Mouse (Mus musculus) heart, adult 2 months (tissue): ENCODE measurements around the gene Soat1.

ENCODE experiments used
- CTCF ChIP-seq: fragments of 200-600 bp; IDR thresholded peaks from 2 replicates; pipeline ENCODE4 v1.8.1; 2022; ENCODE audit warnings: antibody characterized with exemption, mild to moderate bottlenecking, moderate library complexity
- POLR2A ChIP-seq: fragments of 200-500 bp; IDR thresholded peaks from 2 replicates; pipeline ENCODE4 v1.6.1; 2011; ENCODE audit warnings: mild to moderate bottlenecking, low read depth, low read length, control low read depth; ENCODE audit not compliant: insufficient read depth

GRCm38 (mm10) chr1:156381217-156381616 lies 92.9 kb downstream of the Soat1 start:
- TF ChIP-seq CTCF: no peak
- TF ChIP-seq POLR2A: no peak
